Mouse (Mus musculus): ENCODE data around the gene Gamt.
"Not testable (repeated sequence)": the region's sequence is repeated elsewhere in the genome, so short reads cannot be mapped to it uniquely, and the experiment has no call there.

Gamt gene

GRCm38 (mm10) chr10:80226416-80227165 lies 34.2 kb downstream of the Gamt start, which contains the start of gene Mum1:
TSS of gene Mum1 (plus strand) at chr10:80226434.
- DNase-seq = peak; percentile 98 to 99

- DNase-seq = no peak
These were observed 34.8 kb downstream of the Gamt start for GRCm38 (mm10) chr10:80226071-80226415.

- DNase-seq = not testable (repeated sequence)
These were observed 37.7 kb downstream of the Gamt start for GRCm38 (mm10) chr10:80223137-80223536.

GRCm38 (mm10) chr10:80220676-80221075 lies 40.1 kb downstream of the Gamt start:
- DNase-seq = no peak

GRCm38 (mm10) chr10:80215048-80215772 lies 45.6 kb downstream of the Gamt start:
- DNase-seq = no peak

- DNase-seq = not testable (repeated sequence)
These were observed 49.2 kb downstream of the Gamt start for GRCm38 (mm10) chr10:80211547-80212103.

- DNase-seq = peak; percentile 45 to 51
These were observed 51.9 kb downstream of the Gamt start for GRCm38 (mm10) chr10:80208841-80209371.

GRCm38 (mm10) chr10:80208248-80208647 lies 52.6 kb downstream of the Gamt start:
- DNase-seq = no peak

All from cerebellum, postnatal 10 days (tissue).